In genomic region chr2:179096861-179097260, GRCm38 (mm10) we compare ENCODE assay signal across 15 mouse cellular contexts.
"Had no signal": no experiment of that assay in that cellular context is flagged by ENCODE, and none has a peak within 500 bp of the region (broad histone marks: within the 10 kb centered on the region; RNA-seq: fewer than 3 reads in every experiment).

No protein-coding gene starts in this region.

- H3K4me3 ChIP-seq: liver, embryonic 12.5 days; midbrain, embryonic 12.5 days; neural tube, embryonic 12.5 days had no signal

- H3K4me1 ChIP-seq: liver, embryonic 12.5 days had no signal

- ATAC-seq: liver, embryonic 12.5 days had no signal

- H3K36me3 ChIP-seq: liver, embryonic 12.5 days; midbrain, embryonic 12.5 days; neural tube, embryonic 12.5 days had no signal

- DNase-seq: lung, adult 18-20 months; lung, embryonic 14.5 days; lung, postnatal 10 days; midbrain, embryonic 14.5 days; retina, postnatal 1 day; right cerebral cortex, adult 18-20 months; right cerebral cortex, postnatal 25 days; right cerebral cortex, postnatal 4 days; spleen, adult 18-20 months; thymus, adult 18-20 months; thymus, postnatal 25 days; thymus, postnatal 4 days had no signal

- H3K9me3 ChIP-seq: liver, embryonic 12.5 days; neural tube, embryonic 12.5 days had no signal

- H3K27me3 ChIP-seq: liver, embryonic 12.5 days; midbrain, embryonic 12.5 days; neural tube, embryonic 12.5 days had no signal
